Mouse (Mus musculus): Measurements from ENCODE around the gene Slc16a2.

DNA sequence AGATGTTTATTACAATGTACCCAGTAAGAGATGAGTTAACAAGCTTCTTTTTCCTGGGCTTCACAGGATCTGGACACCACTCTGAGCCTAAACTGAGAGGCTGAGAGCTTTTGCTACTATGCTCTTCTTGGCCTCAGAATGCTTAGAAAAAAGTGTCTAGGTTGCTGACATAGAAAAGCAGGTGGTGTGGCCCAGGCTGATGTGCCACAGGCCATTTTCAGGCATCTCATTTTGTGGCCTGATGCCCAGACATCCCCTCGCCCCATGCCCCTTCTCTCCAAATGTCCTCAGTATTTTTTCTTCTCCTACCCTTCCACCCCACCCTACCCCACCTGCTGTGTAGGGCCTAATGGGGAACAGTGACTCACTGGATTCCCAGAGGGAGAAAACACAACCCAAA, 11.3 kb downstream of the Slc16a2 start:
- TF ChIP-seq POLR2A (IDR thresholded peaks at IDR 0.05; ENCODE audit: borderline replicate concordance, extremely low read depth, insufficient read depth, insufficient read length, poor library complexity, severe bottlenecking) (no peak), CTCF (IDR thresholded peaks at IDR 0.05; ENCODE audit: borderline replicate concordance, extremely low read depth, insufficient read depth, insufficient read length) (no peak)

All from brain, embryonic 14.5 days (tissue).